Mouse (Mus musculus) heart, embryonic 11.5 days (tissue): ENCODE data around the gene Supt20. TPM values are rescaled to one million over a fixed set of nuclear protein-coding genes. Genes with fewer than 3 reads are reported as not detected.

ENCODE experiments used
- ATAC-seq: fragments of 200-750 bp; cut with Nextera tagmentation; replicated peaks from 2 replicates; pipeline ENCODE4 v1.8.0; 2017; ENCODE audit warnings: moderate library complexity; ENCODE audit not compliant: insufficient number of reproducible peaks, low FRiP score, low TSS enrichment
- H3K27ac ChIP-seq: fragments of 300-500 bp; sonication (generic); 2 replicates; pipeline ENCODE4 v1.5.1; 2014; ENCODE audit warnings: mild to moderate bottlenecking, low read depth, low read length
- H3K27me3 ChIP-seq: fragments of 300-500 bp; sonication (generic); 2 replicates; pipeline ENCODE4 v1.6.1; 2014; ENCODE audit warnings: mild to moderate bottlenecking, low read length, mixed read lengths; ENCODE audit not compliant: control insufficient read depth, insufficient read depth
- H3K36me3 ChIP-seq: fragments of 300-500 bp; sonication (generic); 2 replicates; pipeline ENCODE4 v1.6.1; 2014; ENCODE audit warnings: mild to moderate bottlenecking, low read length, moderate library complexity, mixed read lengths; ENCODE audit not compliant: control insufficient read depth, insufficient read depth
- H3K4me1 ChIP-seq: fragments of 300-500 bp; sonication (generic); 2 replicates; pipeline ENCODE4 v1.6.1; 2014; ENCODE audit warnings: low read length; ENCODE audit not compliant: control insufficient read depth, insufficient read depth
- H3K4me2 ChIP-seq: fragments of 300-500 bp; sonication (generic); 2 replicates; pipeline ENCODE4 v1.6.1; 2014; ENCODE audit warnings: mild to moderate bottlenecking, moderate library complexity
- H3K4me3 ChIP-seq: fragments of 300-500 bp; sonication (generic); 2 replicates; pipeline ENCODE4 v1.5.1; 2014; ENCODE audit warnings: low read depth, low read length
- H3K9ac ChIP-seq: fragments of 300-500 bp; sonication (generic); 2 replicates; pipeline ENCODE4 v1.6.1; 2014; ENCODE audit warnings: mild to moderate bottlenecking, low read depth, low read length, moderate library complexity
- H3K9me3 ChIP-seq: fragments of 300-500 bp; sonication (generic); replicated peaks from 2 replicates; pipeline ENCODE4 v1.6.1; 2016; ENCODE audit warnings: low read length; ENCODE audit not compliant: control insufficient read depth
- WGBS: fragments of 180-500 bp; shearing (Covaris S2); extraction: QIAGEN DNeasy Blood & Tissue Kit; methylation state at CpG from one replicate; pipeline ENCODE4 v1.1.7; 2014; ENCODE audit not compliant: insufficient replicate concordance; 5-methylcytosine and 5-hydroxymethylcytosine counted together
- polyA plus RNA-seq: library from polyadenylated mRNA; unstranded; fragments of >200 nt; fragmentation: Nextera tagmentation; extraction: Ambion mirVana; gene quantifications from 2 replicates; pipeline ENCODE4 v1.2.1, GENCODE M21; 2014

Supt20 gene
- polyA plus RNA-seq, 1 experiment from 2014 or later: 77.6 TPM

DNA sequence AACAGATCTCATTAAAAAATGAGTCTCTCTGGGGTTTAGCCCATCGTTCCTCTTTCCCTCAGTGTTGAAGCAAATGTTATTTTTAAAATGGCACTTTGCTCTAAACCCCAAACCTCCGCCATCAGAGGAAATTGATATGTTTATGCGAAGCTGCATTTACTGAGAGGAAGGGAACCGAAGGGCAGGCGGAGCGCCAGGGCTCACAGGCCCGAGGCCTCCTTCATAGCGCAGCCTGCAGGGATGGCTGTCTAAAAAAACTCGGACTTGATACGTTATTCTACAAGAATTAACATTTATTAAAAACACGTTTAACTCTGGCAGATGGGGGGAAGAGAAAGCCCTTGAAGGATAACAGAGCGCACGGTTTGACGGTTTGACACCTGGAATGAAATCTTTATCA, 73.4 kb downstream of the Supt20 start:
- no peak for ATAC-seq
- Histone ChIP-seq H3K9ac (no peak overlapping the region), H3K4me3 (no peak overlapping the region), H3K27ac (no peak overlapping the region), H3K4me1 (peaks cover 2% of the 10 kb centered on the region; the same call in 1 of the 2 replicates), H3K36me3 (no peaks in the 10 kb centered on the region), H3K9me3 (no peaks in the 10 kb centered on the region), H3K4me2 (no peak overlapping the region), H3K27me3 (no peaks in the 10 kb centered on the region)
- 66% methylated on average over 14 of the region's 14 CpGs for WGBS

DNA sequence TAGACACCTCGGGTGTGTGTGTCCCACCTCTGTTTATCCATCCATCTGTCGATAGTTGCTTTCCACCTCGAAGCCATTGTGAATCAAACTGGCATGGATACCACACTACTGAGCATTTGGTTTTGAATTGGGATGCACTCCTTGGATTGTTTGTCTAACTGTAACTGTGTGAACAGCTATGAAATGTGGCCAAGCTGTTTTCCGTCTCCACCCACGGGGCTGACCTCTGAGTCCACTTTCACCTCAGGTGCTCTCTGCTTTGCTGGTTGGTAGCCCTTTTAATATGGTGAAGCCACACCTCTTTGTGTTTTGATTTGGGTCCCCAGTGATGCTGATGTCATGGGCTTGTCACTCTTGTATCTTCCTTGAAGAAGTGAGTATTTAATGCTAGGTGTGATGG, 74.2 kb downstream of the Supt20 start:
- no peaks in the 10 kb centered on the region for H3K4me1 ChIP-seq
- WGBS: 75% methylated on average over 5 of the region's 5 CpGs
- H3K27me3 ChIP-seq: no peaks in the 10 kb centered on the region
- no peak for ATAC-seq
- H3K36me3 ChIP-seq: no peaks in the 10 kb centered on the region
- no peak overlapping the region for H3K9ac ChIP-seq
- no peak overlapping the region for H3K4me2 ChIP-seq
- no peak overlapping the region for H3K27ac ChIP-seq
- H3K4me3 ChIP-seq: no peak overlapping the region
- no peaks in the 10 kb centered on the region for H3K9me3 ChIP-seq

DNA sequence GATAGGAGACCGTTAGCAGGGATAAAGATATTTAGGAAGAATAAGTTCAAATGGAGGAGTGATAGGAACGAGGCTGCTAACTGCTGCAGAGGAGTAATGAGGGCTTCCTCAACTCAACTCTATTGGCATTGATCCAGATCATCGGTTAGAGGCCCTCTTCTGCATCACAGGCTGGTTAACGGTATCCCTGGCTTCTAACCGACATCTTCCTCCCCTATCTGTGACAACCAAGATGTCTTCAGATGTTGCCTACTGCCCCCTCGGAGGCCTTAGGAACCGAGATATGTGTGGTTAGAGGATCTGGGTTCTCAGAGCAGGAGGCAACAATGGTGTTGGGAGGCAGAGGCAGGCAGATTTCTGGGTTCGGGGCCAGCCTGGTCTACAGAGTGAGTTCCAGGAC, 76.0 kb downstream of the Supt20 start:
- no peak overlapping the region for H3K4me2 ChIP-seq
- H3K4me3 ChIP-seq: no peak overlapping the region
- no peaks in the 10 kb centered on the region for H3K36me3 ChIP-seq
- no peak overlapping the region for H3K27ac ChIP-seq
- ATAC-seq: no peak
- H3K9ac ChIP-seq: no peak overlapping the region
- H3K4me1 ChIP-seq: no peaks in the 10 kb centered on the region
- H3K27me3 ChIP-seq: no peaks in the 10 kb centered on the region
- H3K9me3 ChIP-seq: peaks cover 3% of the 10 kb centered on the region
- WGBS: 83% methylated on average over 8 of the region's 8 CpGs

DNA sequence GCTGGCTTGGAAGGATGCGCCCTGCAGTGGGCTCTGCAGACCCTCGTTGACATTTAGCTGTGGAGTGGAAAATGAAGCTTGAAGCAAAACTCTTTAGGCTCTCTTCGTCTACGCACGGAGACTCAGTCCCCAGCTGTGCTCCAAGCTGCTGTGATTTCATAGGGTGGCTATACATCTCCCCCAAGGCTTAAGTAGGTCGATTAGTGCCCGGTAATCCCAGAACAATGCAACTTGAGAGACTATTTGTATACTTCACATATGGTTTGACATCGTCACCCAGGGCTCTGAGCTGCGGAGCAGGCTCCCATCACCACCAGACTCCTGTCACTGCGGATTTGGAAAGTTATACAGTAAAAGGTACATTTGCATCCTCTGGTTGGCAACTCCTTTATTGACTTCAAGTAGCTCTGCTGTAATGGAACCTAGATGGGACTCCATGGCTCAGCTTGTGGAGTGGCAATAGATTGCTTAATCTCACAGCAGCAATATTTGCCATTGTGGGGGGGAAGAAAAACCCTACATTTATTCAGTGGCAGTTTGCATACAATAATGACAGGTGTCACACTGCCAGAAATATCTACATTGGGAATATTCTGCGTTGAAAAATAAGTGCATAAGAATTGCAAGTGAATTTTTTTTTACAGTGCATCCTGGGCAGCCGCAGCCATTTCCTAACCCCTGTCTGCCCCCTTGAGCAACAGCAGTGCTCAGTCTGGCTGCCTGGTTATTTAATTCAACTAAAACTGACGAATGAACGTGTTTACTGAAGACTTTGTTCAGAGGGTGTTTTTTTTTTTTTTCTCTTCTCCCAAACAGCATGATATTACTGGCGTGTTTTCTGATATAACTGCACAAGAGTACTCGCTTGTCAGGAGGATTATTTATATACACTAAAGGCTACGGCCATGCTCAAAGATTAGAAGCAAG, 77.0 kb downstream of the Supt20 start:
- no peak overlapping the region for H3K4me2 ChIP-seq
- no peak overlapping the region for H3K9ac ChIP-seq
- H3K9me3 ChIP-seq: peaks cover 5% of the 10 kb centered on the region
- 73% methylated on average over 17 of the region's 17 CpGs for WGBS
- H3K27ac ChIP-seq: no peak overlapping the region
- H3K4me1 ChIP-seq: no peaks in the 10 kb centered on the region
- ATAC-seq: no peak
- no peak overlapping the region for H3K4me3 ChIP-seq
- no peaks in the 10 kb centered on the region for H3K36me3 ChIP-seq
- no peaks in the 10 kb centered on the region for H3K27me3 ChIP-seq

DNA sequence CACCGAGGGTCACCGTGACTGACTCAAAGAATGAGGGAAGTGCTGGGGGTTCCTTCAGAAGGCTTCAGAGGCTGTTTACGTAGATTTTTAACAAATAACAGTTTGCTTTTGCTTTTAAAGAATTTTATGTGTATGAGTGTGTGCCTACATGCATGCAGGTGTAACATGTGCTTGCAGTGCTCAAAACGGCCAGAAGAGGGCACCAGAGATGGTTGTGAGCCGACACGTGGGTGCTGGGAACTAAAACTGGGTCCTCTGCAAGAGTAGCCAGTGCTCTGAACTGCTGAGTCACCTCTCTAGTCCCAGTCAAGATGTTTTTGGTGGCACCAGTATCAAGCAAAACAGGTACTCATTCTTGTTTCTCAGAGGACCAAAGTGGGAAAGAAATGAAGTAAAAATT, 81.0 kb downstream of the Supt20 start:
- Histone ChIP-seq H3K4me3 (no peak overlapping the region), H3K27ac (no peak overlapping the region), H3K9me3 (peaks cover 5% of the 10 kb centered on the region), H3K9ac (no peak overlapping the region), H3K36me3 (no peaks in the 10 kb centered on the region), H3K27me3 (no peaks in the 10 kb centered on the region), H3K4me1 (no peaks in the 10 kb centered on the region), H3K4me2 (no peak overlapping the region)
- ATAC-seq: no peak
- WGBS: 82% methylated on average over 6 of the region's 6 CpGs

DNA sequence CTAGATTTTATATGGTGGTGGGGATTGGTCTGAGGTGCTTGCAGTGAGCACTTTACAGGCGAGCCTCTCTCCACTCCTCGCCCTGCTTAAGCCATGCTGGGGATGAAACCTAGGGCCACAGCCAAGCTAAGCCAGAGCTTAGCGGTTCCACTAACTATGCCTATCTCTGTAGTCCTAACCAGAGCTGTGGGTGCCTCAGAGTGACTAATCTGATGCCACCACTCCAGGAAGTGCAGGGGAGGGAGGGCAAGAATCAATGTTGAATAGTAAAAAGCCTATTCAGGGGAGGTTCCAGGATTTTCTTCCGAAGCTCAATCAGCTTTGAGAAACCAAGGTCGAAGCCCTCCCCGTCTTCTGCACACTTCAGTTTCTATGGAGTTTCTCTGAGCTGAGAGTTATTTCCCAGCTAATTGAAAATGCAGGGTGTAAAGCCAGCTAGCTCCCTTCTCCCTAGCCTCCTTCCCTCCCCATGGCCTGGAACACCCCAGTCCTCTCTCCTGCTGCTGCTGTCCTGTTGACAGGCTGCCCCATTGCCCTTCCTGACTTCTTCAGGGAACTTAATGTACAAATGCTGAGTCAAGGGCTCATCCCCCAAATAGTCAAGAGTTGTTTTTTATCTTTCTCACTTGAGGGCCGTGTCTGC, 83.5 kb downstream of the Supt20 start:
- Histone ChIP-seq H3K4me2 (no peak overlapping the region), H3K36me3 (no peaks in the 10 kb centered on the region), H3K4me3 (no peak overlapping the region), H3K9ac (no peak overlapping the region), H3K27me3 (no peaks in the 10 kb centered on the region), H3K27ac (no peak overlapping the region), H3K9me3 (peaks cover 5% of the 10 kb centered on the region), H3K4me1 (no peaks in the 10 kb centered on the region)
- ATAC-seq: no peak
- 53% methylated on average over 7 of the region's 7 CpGs for WGBS

Other genes starting within 250 kb of the Supt20 start
- gene Gm21958, start 21.5 kb downstream of the Supt20 start, polyA plus RNA-seq: 0.34 TPM in 1 of 2 replicates, not detected in the other
- 103 and 110 TPM in 2 replicates for gene Exosc8, start 42.6 kb downstream of the Supt20 start, polyA plus RNA-seq
- 38.7 and 39.5 TPM in 2 replicates for gene Alg5, start 42.7 kb downstream of the Supt20 start, polyA plus RNA-seq
- gene Smad9, start 62.8 kb downstream of the Supt20 start, polyA plus RNA-seq: 2.1 TPM in 2 replicates
- gene Rfxap, start 115.0 kb downstream of the Supt20 start, polyA plus RNA-seq: 30.7 and 34.3 TPM in 2 replicates
- gene Sertm1, start 223.1 kb downstream of the Supt20 start, polyA plus RNA-seq: 0.18 and 0.37 TPM in 2 replicates